Mouse (Mus musculus) liver, embryonic 13.5 days (tissue): ENCODE measurements around the gene Luzp1. TPM values are rescaled to one million over a fixed set of nuclear protein-coding genes. Genes with fewer than 3 reads are reported as not detected.

Experiments
- ATAC-seq: fragments of 200-750 bp; cut with Nextera tagmentation; 2 replicates; pipeline ENCODE4 v1.8.0; 2017; ENCODE audit warnings: low read depth, mild to moderate bottlenecking, moderate number of reproducible peaks, moderate library complexity
- DNase-seq: peaks from one replicate; pipeline ENCODE4 v3.0.0; 2022
- H3K27ac ChIP-seq: fragments of 300-500 bp; sonication (generic); 2 replicates; pipeline ENCODE4 v1.5.1; 2015; ENCODE audit warnings: moderate library complexity, mild to moderate bottlenecking, inconsistent platforms
- H3K27me3 ChIP-seq: fragments of 300-500 bp; sonication (generic); 2 replicates; pipeline ENCODE4 v1.6.1; 2015; ENCODE audit warnings: mild to moderate bottlenecking, inconsistent platforms
- H3K36me3 ChIP-seq: fragments of 300-500 bp; sonication (generic); 2 replicates; pipeline ENCODE4 v1.6.1; 2015; ENCODE audit warnings: mild to moderate bottlenecking, inconsistent platforms
- H3K4me1 ChIP-seq: fragments of 300-500 bp; sonication (generic); replicated peaks from 2 replicates; pipeline ENCODE4 v1.6.1; 2015; ENCODE audit warnings: inconsistent platforms
- H3K4me2 ChIP-seq: fragments of 300-500 bp; sonication (generic); 2 replicates; pipeline ENCODE4 v1.6.1; 2015; ENCODE audit warnings: inconsistent platforms, mild to moderate bottlenecking, moderate library complexity
- H3K4me3 ChIP-seq: fragments of 300-500 bp; sonication (generic); replicated peaks from 2 replicates; pipeline ENCODE4 v1.5.1; 2015; ENCODE audit warnings: mild to moderate bottlenecking, inconsistent platforms
- H3K9ac ChIP-seq: fragments of 300-500 bp; sonication (generic); 2 replicates; pipeline ENCODE4 v1.6.1; 2015; ENCODE audit warnings: mild to moderate bottlenecking, inconsistent platforms
- H3K9me3 ChIP-seq: fragments of 300-500 bp; sonication (generic); replicated peaks from 2 replicates; pipeline ENCODE4 v1.6.1; 2016; ENCODE audit warnings: inconsistent platforms
- WGBS: fragments of 180-500 bp; shearing (Covaris S2); methylation state at CpG from one replicate; pipeline ENCODE4 v1.1.7; 2015; ENCODE audit not compliant: insufficient replicate concordance; 5-methylcytosine and 5-hydroxymethylcytosine counted together
- polyA plus RNA-seq: library from polyadenylated mRNA; unstranded; fragments of >200 nt; fragmentation: Nextera tagmentation; extraction: Ambion mirVana; gene quantifications from 2 replicates; pipeline ENCODE4 v1.2.1, GENCODE M21; 2015

Gene Luzp1
- polyA plus RNA-seq, 1 experiment from 2014 or later = 19.3 TPM

DNA sequence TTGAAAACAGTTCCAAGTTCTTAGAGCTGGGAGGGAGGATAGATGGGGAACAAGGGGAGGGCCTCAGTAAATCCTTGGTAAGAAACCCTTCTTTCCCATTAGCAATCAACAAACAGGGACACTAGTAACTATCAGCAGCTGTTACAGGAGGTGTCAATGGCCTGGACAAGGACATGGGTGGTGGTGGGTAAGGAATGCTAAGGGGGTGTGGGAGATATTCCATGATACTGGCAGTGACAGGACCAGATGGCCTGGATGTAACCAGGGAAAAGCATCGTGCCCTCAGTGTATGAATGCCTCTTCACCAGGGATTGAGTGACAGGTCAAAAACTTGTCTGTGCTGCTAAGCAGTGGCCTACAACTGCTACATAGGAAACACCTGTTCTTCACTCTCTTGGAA lies 83.5 kb downstream of the Luzp1 start:
- no peak overlapping the region for H3K27ac ChIP-seq
- ATAC-seq = no peak
- no peak overlapping the region for H3K9ac ChIP-seq
- no peaks in the 10 kb centered on the region for H3K4me1 ChIP-seq
- no peak overlapping the region for H3K4me3 ChIP-seq
- no peak overlapping the region for H3K4me2 ChIP-seq
- DNase-seq = no peak
- no peaks in the 10 kb centered on the region for H3K27me3 ChIP-seq
- peaks cover 89% of the 10 kb centered on the region for H3K36me3 ChIP-seq
- H3K9me3 ChIP-seq = no peaks in the 10 kb centered on the region
- WGBS = 63% methylated on average over 1 of the region's 1 CpGs

DNA sequence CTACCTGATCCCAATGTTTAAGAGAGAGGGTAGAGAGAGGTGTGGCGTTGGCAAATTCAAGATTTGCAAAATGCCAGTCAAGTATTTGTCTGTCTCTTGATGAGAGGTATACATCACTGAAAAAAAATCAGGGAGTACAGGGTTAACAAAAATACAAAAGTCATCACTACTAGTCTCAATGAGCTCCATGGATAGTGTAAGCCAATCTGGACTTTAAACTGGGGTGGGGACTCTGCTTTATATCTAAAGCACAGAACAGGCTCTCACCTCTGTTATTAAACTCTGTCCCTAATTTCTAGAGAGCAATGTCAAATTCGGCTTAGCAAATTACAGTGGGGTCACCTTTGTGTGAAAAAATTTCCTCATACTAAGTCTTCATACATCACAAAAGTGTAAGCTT lies 88.1 kb downstream of the Luzp1 start:
- WGBS = 79% methylated on average over 2 of the region's 2 CpGs
- DNase-seq (no peak), ATAC-seq (no peak)
- Histone ChIP-seq H3K9ac (no peak overlapping the region), H3K9me3 (no peaks in the 10 kb centered on the region), H3K4me2 (no peak overlapping the region), H3K36me3 (peaks cover 82% of the 10 kb centered on the region), H3K27me3 (no peaks in the 10 kb centered on the region), H3K4me1 (no peaks in the 10 kb centered on the region), H3K4me3 (no peak overlapping the region), H3K27ac (no peak overlapping the region)

DNA sequence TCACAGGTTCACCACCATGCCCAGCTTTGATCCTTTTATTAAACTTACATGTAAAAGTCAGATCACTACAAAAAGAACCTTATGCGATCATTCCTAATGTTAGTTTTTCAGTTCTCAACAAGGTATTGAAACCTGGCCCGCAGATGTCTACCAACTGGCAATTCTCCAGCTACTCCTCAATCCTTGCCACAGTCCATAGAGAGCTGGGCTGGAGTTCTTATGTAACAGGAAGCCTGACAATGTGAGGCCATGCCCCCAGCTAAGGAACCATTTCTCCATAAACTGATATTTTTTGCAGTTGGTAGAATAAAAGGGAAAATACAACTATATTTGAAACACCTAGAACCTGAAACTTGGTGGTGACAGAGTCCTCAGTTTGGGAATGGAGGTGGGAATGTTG lies 90.1 kb downstream of the Luzp1 start:
- H3K9ac ChIP-seq = no peak overlapping the region
- no peak overlapping the region for H3K4me2 ChIP-seq
- H3K4me3 ChIP-seq = no peak overlapping the region
- H3K9me3 ChIP-seq = no peaks in the 10 kb centered on the region
- 92% methylated on average over 2 of the region's 2 CpGs for WGBS
- H3K27me3 ChIP-seq = no peaks in the 10 kb centered on the region
- no peak overlapping the region for H3K27ac ChIP-seq
- DNase-seq (no peak), ATAC-seq (no peak)
- H3K4me1 ChIP-seq = no peaks in the 10 kb centered on the region
- H3K36me3 ChIP-seq = peaks cover 70% of the 10 kb centered on the region

DNA sequence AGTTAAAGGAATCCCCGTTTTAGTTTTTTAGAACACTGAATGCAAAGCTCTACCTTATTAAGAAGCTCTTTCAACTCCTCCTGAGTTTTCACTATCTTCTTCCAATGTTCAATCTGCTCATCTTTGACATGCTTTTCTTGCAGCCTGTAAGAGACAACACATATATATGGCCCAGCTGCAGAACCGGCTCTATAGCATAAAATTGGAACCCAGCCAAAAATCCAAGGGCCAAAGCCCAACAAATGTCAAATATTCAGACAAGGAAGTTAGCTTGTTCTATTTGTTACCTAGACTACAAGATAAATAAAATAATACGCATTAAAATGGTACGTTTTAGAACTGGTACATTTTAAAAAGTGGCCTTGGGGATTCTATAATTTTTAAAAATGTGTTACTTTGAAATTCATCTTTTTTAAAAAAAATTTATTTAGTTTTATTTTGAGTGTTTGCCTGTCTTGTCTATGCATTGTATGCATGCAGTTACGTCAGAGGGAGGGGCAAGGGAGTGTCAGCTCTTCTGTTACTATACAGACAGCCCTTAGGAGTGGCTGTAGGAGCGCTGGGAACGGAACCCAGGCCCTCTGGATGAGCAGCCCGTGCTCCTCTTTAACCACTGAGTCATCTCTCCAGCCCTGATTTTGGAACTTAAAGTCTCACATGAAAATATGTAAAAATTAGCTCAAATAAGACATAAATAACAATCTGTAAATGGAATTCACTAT lies 90.9 kb downstream of the Luzp1 start:
- Histone ChIP-seq H3K36me3 (peaks cover 66% of the 10 kb centered on the region), H3K4me3 (no peak overlapping the region), H3K9me3 (no peaks in the 10 kb centered on the region), H3K4me2 (no peak overlapping the region), H3K9ac (no peak overlapping the region), H3K27ac (no peak overlapping the region), H3K27me3 (no peaks in the 10 kb centered on the region), H3K4me1 (no peaks in the 10 kb centered on the region)
- ATAC-seq (no peak), DNase-seq (no peak)
- 79% methylated on average over 8 of the region's 8 CpGs for WGBS

DNA sequence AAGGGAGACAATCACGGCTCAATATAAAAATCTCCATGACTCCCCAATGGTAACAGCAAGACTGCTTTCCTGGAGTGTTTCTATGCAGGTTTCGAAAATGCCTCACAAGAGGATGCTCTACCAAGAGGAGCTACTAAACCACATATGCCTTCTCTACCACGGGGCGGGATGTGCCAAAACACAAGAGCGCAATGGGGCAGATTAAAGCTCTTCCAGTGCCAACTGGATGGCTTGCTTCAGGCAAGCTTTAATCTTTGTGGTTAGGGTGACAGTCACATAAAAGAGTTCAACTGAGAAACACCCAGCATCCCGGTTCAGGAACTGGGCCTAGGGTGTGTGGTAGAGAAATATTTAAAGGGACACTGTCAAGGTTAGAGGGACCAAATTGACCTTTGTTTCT lies 93.2 kb downstream of the Luzp1 start:
- Histone ChIP-seq H3K36me3 (peaks cover 64% of the 10 kb centered on the region), H3K4me1 (no peaks in the 10 kb centered on the region), H3K9ac (no peak overlapping the region), H3K4me2 (no peak overlapping the region), H3K4me3 (no peak overlapping the region), H3K27ac (no peak overlapping the region), H3K27me3 (no peaks in the 10 kb centered on the region), H3K9me3 (no peaks in the 10 kb centered on the region)
- DNase-seq = no peak
- no peak for ATAC-seq
- 81% methylated on average over 6 of the region's 6 CpGs for WGBS

DNA sequence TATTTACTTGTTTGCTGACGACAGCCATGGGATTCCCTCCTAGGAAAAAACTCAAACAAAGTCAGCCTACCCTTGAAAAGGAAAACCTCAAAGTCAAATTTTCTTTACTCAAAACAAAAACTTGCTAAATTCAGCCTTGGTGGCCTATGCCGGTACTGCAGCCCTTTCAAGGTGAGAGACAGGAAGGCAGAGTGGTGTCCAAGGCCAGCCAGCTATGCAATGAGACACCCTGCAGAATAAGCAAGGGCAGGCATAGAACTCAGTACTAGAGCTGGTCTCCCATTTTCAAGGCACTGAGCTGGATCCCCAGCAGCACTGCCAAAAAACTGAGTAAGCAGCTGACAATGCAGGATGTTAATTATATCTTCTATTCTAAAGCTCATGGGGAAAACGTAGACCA lies 99.1 kb downstream of the Luzp1 start:
- H3K9ac ChIP-seq = no peak overlapping the region
- WGBS = 74% methylated on average over 3 of the region's 3 CpGs
- DNase-seq (no peak), ATAC-seq (no peak)
- no peak overlapping the region for H3K27ac ChIP-seq
- peaks cover 66% of the 10 kb centered on the region for H3K36me3 ChIP-seq
- no peak overlapping the region for H3K4me3 ChIP-seq
- H3K4me2 ChIP-seq = no peak overlapping the region
- no peaks in the 10 kb centered on the region for H3K27me3 ChIP-seq
- H3K4me1 ChIP-seq = peaks cover 3% of the 10 kb centered on the region; the same call in 1 of the 2 replicates
- no peaks in the 10 kb centered on the region for H3K9me3 ChIP-seq

DNA sequence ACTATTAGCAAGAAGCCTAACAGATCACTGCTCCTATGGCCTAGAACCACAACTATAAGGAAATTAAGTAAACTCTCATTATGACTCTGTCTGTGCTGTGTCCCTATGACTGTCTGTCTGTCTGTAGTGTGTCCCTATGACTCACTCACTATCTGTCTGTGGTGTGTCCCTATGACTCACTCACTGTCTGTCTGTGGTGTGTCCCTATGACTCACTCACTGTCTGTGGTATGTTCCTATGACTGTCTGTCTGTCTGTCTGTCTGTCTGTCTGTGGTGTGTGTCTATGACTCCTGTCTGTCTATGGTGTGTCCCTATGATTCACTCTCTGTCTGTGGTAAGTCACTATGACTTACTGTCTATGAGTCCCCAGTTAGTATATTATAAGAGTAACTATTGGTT lies 100.4 kb downstream of the Luzp1 start:
- Histone ChIP-seq H3K36me3 (peaks cover 60% of the 10 kb centered on the region), H3K4me1 (peaks cover 3% of the 10 kb centered on the region; the same call in 1 of the 2 replicates), H3K4me3 (no peak overlapping the region), H3K9ac (no peak overlapping the region), H3K27me3 (no peaks in the 10 kb centered on the region), H3K27ac (no peak overlapping the region), H3K9me3 (no peaks in the 10 kb centered on the region), H3K4me2 (no peak overlapping the region)
- ATAC-seq (no peak), DNase-seq (no peak)

DNA sequence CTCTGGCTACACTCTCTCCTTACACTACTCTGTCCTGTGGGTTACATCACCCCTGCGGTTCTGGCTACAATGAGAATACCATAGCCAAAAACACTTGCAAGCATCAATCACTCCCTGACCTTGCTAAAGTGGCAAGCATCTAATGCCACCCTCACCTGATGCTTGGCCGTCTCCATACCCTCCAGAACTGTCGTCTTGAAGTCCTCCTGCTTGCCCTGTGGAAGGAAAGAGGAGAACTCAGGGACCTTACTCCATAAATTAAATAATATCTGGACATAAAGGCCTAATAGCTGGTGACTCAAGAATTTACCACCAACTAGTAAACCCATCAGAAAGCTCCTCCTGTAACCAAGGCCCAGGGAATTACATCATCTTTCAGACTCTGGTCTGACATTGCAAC lies 112.3 kb downstream of the Luzp1 start:
- 84% methylated on average over 3 of the region's 3 CpGs for WGBS
- Histone ChIP-seq H3K9ac (no peak overlapping the region), H3K4me3 (no peak overlapping the region), H3K36me3 (peaks cover 2% of the 10 kb centered on the region; the same call in 1 of the 2 replicates), H3K4me2 (no peak overlapping the region), H3K9me3 (no peaks in the 10 kb centered on the region), H3K27ac (no peak overlapping the region), H3K27me3 (no peaks in the 10 kb centered on the region), H3K4me1 (peaks cover 9% of the 10 kb centered on the region)
- DNase-seq (no peak), ATAC-seq (no peak)

DNA sequence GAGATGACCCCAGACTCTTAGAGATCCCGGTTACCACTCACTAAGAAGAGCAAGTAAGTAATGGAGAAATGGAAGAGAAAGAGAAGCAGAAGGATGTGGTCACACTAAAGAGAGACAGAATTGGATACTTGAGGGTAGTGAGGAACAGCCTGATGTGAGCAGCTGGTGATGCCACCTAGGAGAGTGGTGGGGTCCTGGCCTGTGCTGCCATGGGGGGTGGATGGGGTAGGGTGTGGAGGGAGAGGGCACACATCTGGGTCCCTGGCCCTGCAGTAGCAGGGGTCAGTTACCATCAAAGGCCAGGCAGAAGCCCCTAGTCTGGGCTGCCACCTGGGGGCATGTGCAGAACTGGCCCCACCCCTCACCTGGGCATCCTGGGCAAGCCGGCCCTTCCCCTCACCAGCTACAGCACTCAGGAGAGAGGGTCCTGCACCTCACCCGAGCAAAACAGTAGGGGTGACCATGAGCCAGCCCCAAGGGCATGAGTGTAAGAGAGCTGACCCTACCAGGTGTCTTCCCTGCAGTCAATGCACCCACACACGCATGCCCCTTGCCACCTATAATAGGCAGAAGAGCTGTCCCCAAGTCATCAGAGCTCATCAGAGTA lies 117.8 kb downstream of the Luzp1 start:
- peak overlapping the region; percentile 18; the same call in 1 of the 2 replicates for H3K4me3 ChIP-seq
- H3K9ac ChIP-seq = peak overlapping the region; percentile 40
- no peak for DNase-seq
- 74% methylated on average over 4 of the region's 4 CpGs for WGBS
- no peaks in the 10 kb centered on the region for H3K27me3 ChIP-seq
- peaks cover 41% of the 10 kb centered on the region for H3K4me1 ChIP-seq
- H3K27ac ChIP-seq = peak overlapping the region; percentile 59; the same call in 1 of the 2 replicates
- peak; percentile 39 for ATAC-seq
- no peaks in the 10 kb centered on the region for H3K9me3 ChIP-seq
- H3K4me2 ChIP-seq = peak overlapping the region; percentile 54
- peaks cover 7% of the 10 kb centered on the region; the same call in 1 of the 2 replicates for H3K36me3 ChIP-seq

DNA sequence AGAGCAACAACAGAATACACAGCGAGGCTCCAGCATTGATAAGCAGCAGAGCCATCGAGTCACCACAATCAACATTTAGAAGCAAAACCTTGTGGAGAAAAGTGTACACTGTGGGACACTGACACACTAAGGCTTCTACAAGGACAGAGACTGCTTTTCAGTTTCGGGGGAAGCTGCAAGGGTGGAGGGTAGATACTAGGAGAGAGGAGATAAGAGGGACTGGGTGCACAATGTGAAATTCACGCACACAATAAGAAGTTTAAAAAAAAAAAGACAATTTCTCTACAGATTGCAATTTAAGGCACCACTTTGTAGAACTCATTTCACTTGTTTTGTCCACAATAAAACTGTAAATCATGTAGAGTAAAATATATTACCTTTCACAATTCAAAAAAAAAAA lies 118.4 kb downstream of the Luzp1 start:
- H3K36me3 ChIP-seq = peaks cover 7% of the 10 kb centered on the region; the same call in 1 of the 2 replicates
- 19% methylated on average over 4 of the region's 4 CpGs for WGBS
- H3K9ac ChIP-seq = peak overlapping the region; percentile 40
- peak overlapping the region; percentile 18; the same call in 1 of the 2 replicates for H3K4me3 ChIP-seq
- DNase-seq (peak; percentile 20), ATAC-seq (peak; percentile 82)
- peak overlapping the region; percentile 59; the same call in 1 of the 2 replicates for H3K27ac ChIP-seq
- no peaks in the 10 kb centered on the region for H3K27me3 ChIP-seq
- H3K4me1 ChIP-seq = peaks cover 47% of the 10 kb centered on the region
- no peaks in the 10 kb centered on the region for H3K9me3 ChIP-seq
- peak overlapping the region; percentile 54 for H3K4me2 ChIP-seq

DNA sequence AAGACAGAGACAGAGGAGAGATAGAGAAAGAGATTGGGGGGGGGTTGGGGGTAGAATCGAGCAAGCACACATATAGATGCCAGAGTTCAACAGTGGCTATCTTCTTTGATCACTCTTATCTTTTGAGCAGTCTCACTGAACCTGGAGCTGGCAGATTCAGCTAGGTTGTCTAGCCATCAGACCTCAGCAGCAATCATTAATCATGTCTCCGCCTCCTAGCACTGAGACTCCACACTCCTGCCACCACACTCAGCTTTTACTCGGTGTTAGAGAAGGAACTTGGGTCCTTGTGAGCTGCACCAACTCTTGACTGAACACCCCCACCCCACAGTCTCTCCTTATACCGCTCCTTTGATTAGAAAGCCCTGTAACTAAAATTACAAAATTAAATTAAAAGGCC lies 122.5 kb downstream of the Luzp1 start:
- Histone ChIP-seq H3K27ac (no peak overlapping the region), H3K36me3 (peaks cover 7% of the 10 kb centered on the region; the same call in 1 of the 2 replicates), H3K4me1 (peaks cover 55% of the 10 kb centered on the region), H3K9me3 (no peaks in the 10 kb centered on the region), H3K4me3 (no peak overlapping the region), H3K4me2 (no peak overlapping the region), H3K27me3 (no peaks in the 10 kb centered on the region), H3K9ac (no peak overlapping the region)
- ATAC-seq = no peak
- DNase-seq = no peak
- 50% methylated on average over 4 of the region's 4 CpGs for WGBS

DNA sequence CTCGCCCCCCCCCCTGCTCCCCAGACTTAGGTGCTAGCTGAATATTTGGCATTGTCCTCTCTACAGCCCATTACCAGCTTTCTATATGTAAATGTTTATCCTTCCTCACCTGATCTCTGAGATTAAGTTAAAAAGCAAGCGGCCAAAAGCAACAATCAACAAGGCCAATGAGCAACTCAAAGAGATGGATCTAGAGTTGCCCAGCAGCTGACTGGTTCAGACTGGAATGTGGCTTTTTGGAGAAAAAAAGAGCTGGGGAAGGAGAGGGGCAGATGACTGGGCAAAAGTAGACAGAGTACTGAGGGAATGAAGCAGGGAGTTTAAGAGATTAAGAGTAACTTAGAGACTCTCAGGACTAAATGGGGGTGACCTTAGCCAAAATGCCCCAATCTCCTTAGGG lies 124.4 kb downstream of the Luzp1 start:
- no peak overlapping the region for H3K9ac ChIP-seq
- no peak overlapping the region for H3K27ac ChIP-seq
- WGBS = 83% methylated on average over 2 of the region's 2 CpGs
- ATAC-seq (no peak), DNase-seq (no peak)
- H3K27me3 ChIP-seq = no peaks in the 10 kb centered on the region
- no peak overlapping the region for H3K4me2 ChIP-seq
- no peak overlapping the region for H3K4me3 ChIP-seq
- peaks cover 55% of the 10 kb centered on the region for H3K4me1 ChIP-seq
- H3K36me3 ChIP-seq = peaks cover 7% of the 10 kb centered on the region; the same call in 1 of the 2 replicates
- no peaks in the 10 kb centered on the region for H3K9me3 ChIP-seq
